13 mouse cellular contexts compared by ENCODE assay signal in genomic region chr12:82340196-82340918, GRCm38 (mm10).
DNase-seq lines count a peak whose midpoint lies in the region; ATAC-seq and TF ChIP-seq lines count a peak whose summit lies in the region.
"Had no signal": no experiment of that assay in that cellular context is flagged by ENCODE, and none has a peak within 500 bp of the region (broad histone marks: within the 10 kb centered on the region; RNA-seq: fewer than 3 reads in every experiment).

No protein-coding gene starts in this region.

- no peak for DNase-seq in heart, adult 2 months
- DNase-seq in lung, adult 18-20 months = no peak
- no peak for DNase-seq in embryonic facial prominence, embryonic 14.5 days (ENCODE audit: low spot score)
- DNase-seq in frontal cortex, adult 2 months (ENCODE audit: extremely low spot score in 1 of 2, low spot score in 1 of 2) = no peak

- no peak overlapping the region for H3K27ac ChIP-seq in heart, embryonic 12.5 days (ENCODE audit: poor library complexity, severe bottlenecking)
- H3K27ac ChIP-seq in heart, adult 2 months = no peak overlapping the region
- no peak overlapping the region for H3K27ac ChIP-seq in lung, embryonic 16.5 days (ENCODE audit: low read length)
- no peak overlapping the region for H3K27ac ChIP-seq in embryonic facial prominence, embryonic 14.5 days (replicated peaks; ENCODE audit: low read depth, low read length)
- H3K27ac ChIP-seq in neural tube, embryonic 15.5 days (replicated peaks) = no peak overlapping the region
- H3K27ac ChIP-seq: liver, embryonic 15.5 days; midbrain, embryonic 12.5 days had no signal

- intact Hi-C loops in heart, adult 2 months (cut with DNase I) = no loop called here

- no peak for TF ChIP-seq CTCF in heart, adult 2 months (IDR thresholded peaks at IDR 0.05)

- H3K36me3 ChIP-seq in heart, embryonic 12.5 days = peaks cover 13% of the 10 kb centered on the region
- H3K36me3 ChIP-seq in heart, adult 2 months (ENCODE audit: control insufficient read depth, insufficient read depth, low read length) = no peaks in the 10 kb centered on the region
- peaks cover 2% of the 10 kb centered on the region; the same call in 1 of the 2 replicates for H3K36me3 ChIP-seq in lung, embryonic 16.5 days (ENCODE audit: control insufficient read depth, insufficient read depth, low read length)
- peaks cover 16% of the 10 kb centered on the region for H3K36me3 ChIP-seq in embryonic facial prominence, embryonic 14.5 days (ENCODE audit: control insufficient read depth, insufficient read depth, low read length)
- H3K36me3 ChIP-seq in neural tube, embryonic 15.5 days = no peaks in the 10 kb centered on the region
- H3K36me3 ChIP-seq: liver, embryonic 15.5 days had no signal

- no peak for TF ChIP-seq EP300 in heart, adult 2 months (IDR thresholded peaks at IDR 0.05; ENCODE audit: insufficient read depth, low read depth, low read length)

- no peak for ATAC-seq in heart, embryonic 12.5 days (ENCODE audit: insufficient number of reproducible peaks, low FRiP score)
- no peak for ATAC-seq in lung, embryonic 16.5 days (ENCODE audit: low read depth)
- ATAC-seq in embryonic facial prominence, embryonic 14.5 days (ENCODE audit: low read depth) = no peak
- no peak for ATAC-seq in neural tube, embryonic 15.5 days (ENCODE audit: low FRiP score)
- ATAC-seq in megakaryocyte-erythroid progenitor cell, adult 5-6 weeks (replicated peaks; ENCODE audit: low FRiP score, low TSS enrichment, poor library complexity, severe bottlenecking) = no peak
- ATAC-seq: activated CD4-positive, CD25-positive, alpha-beta regulatory T cell, adult 4 months; CD4-positive, CD25-positive, alpha-beta regulatory T cell, adult 4 months had no signal

- no peaks in the 10 kb centered on the region for H3K9me3 ChIP-seq in heart, embryonic 12.5 days (replicated peaks)
- no peaks in the 10 kb centered on the region for H3K9me3 ChIP-seq in lung, embryonic 16.5 days (ENCODE audit: control insufficient read depth, low read length)
- H3K9me3 ChIP-seq in embryonic facial prominence, embryonic 14.5 days (ENCODE audit: control insufficient read depth, low read length) = no peaks in the 10 kb centered on the region
- H3K9me3 ChIP-seq in neural tube, embryonic 15.5 days (replicated peaks) = no peaks in the 10 kb centered on the region
- H3K9me3 ChIP-seq: kidney, embryonic 15.5 days; liver, embryonic 15.5 days; midbrain, embryonic 12.5 days had no signal

- H3K27me3 ChIP-seq in heart, embryonic 12.5 days (replicated peaks) = no peaks in the 10 kb centered on the region
- H3K27me3 ChIP-seq in heart, adult 2 months (ENCODE audit: control insufficient read depth, insufficient read depth, low read length) = no peaks in the 10 kb centered on the region
- no peaks in the 10 kb centered on the region for H3K27me3 ChIP-seq in lung, embryonic 16.5 days (ENCODE audit: control insufficient read depth, insufficient read depth, low read depth, low read length)
- H3K27me3 ChIP-seq in embryonic facial prominence, embryonic 14.5 days (replicated peaks; ENCODE audit: control insufficient read depth, insufficient read depth, low read length) = no peaks in the 10 kb centered on the region
- H3K27me3 ChIP-seq in neural tube, embryonic 15.5 days (replicated peaks) = no peaks in the 10 kb centered on the region
- H3K27me3 ChIP-seq: kidney, embryonic 15.5 days; liver, embryonic 15.5 days; midbrain, embryonic 12.5 days had no signal

- no peaks in the 10 kb centered on the region for H3K79me2 ChIP-seq in heart, adult 2 months (replicated peaks; ENCODE audit: control insufficient read depth, insufficient read depth, low read length)

- TF ChIP-seq POLR2A in heart, adult 2 months (IDR thresholded peaks at IDR 0.05; ENCODE audit: insufficient read depth, low read depth, low read length) = no peak

- 79% methylated on average over 6 of the region's 6 CpGs for WGBS in heart, embryonic 12.5 days
- 81% methylated on average over 6 of the region's 6 CpGs for WGBS in heart, adult 2 months
- 70% methylated on average over 6 of the region's 6 CpGs for WGBS in lung, embryonic 16.5 days
- WGBS in embryonic facial prominence, embryonic 14.5 days = 70% methylated on average over 6 of the region's 6 CpGs
- WGBS in neural tube, embryonic 15.5 days = 82% methylated on average over 6 of the region's 6 CpGs

- no peak overlapping the region for H3K9ac ChIP-seq in heart, embryonic 12.5 days
- no peak overlapping the region for H3K9ac ChIP-seq in heart, adult 2 months (ENCODE audit: low read depth, low read length)
- no peak overlapping the region for H3K9ac ChIP-seq in lung, embryonic 16.5 days (ENCODE audit: low read length)
- H3K9ac ChIP-seq in embryonic facial prominence, embryonic 14.5 days (ENCODE audit: low read depth, low read length) = no peak overlapping the region
- H3K9ac ChIP-seq in neural tube, embryonic 15.5 days (replicated peaks) = no peak overlapping the region
- H3K9ac ChIP-seq: kidney, embryonic 15.5 days; liver, embryonic 15.5 days; midbrain, embryonic 12.5 days had no signal

- peaks cover 22% of the 10 kb centered on the region for H3K4me1 ChIP-seq in heart, embryonic 12.5 days (replicated peaks)
- no peaks in the 10 kb centered on the region for H3K4me1 ChIP-seq in heart, adult 2 months (ENCODE audit: control insufficient read depth, insufficient read depth, low read length)
- peaks cover 4% of the 10 kb centered on the region; the same call in 1 of the 2 replicates for H3K4me1 ChIP-seq in lung, embryonic 16.5 days (replicated peaks; ENCODE audit: control insufficient read depth, insufficient read depth, low read length)
- H3K4me1 ChIP-seq in embryonic facial prominence, embryonic 14.5 days (ENCODE audit: control insufficient read depth, insufficient read depth, low read length) = peaks cover 10% of the 10 kb centered on the region
- peaks cover 14% of the 10 kb centered on the region for H3K4me1 ChIP-seq in neural tube, embryonic 15.5 days
- H3K4me1 ChIP-seq: liver, embryonic 15.5 days had no signal

- peak overlapping the region; percentile 68 for H3K4me2 ChIP-seq in heart, embryonic 12.5 days
- H3K4me2 ChIP-seq in lung, embryonic 16.5 days (ENCODE audit: low read depth, low read length) = peak overlapping the region; percentile 49
- H3K4me2 ChIP-seq in embryonic facial prominence, embryonic 14.5 days (ENCODE audit: low read depth, low read length) = peak overlapping the region; percentile 56; the same call in 1 of the 2 replicates
- H3K4me2 ChIP-seq in neural tube, embryonic 15.5 days = peak overlapping the region; percentile 55
- H3K4me2 ChIP-seq: liver, embryonic 15.5 days had no signal

- no peak overlapping the region for H3K4me3 ChIP-seq in heart, embryonic 12.5 days
- no peak overlapping the region for H3K4me3 ChIP-seq in heart, adult 2 months
- H3K4me3 ChIP-seq in lung, embryonic 16.5 days (ENCODE audit: low read length) = no peak overlapping the region
- peak overlapping the region; percentile 23; the same call in 1 of the 2 replicates for H3K4me3 ChIP-seq in embryonic facial prominence, embryonic 14.5 days (ENCODE audit: low read depth, low read length)
- no peak overlapping the region for H3K4me3 ChIP-seq in neural tube, embryonic 15.5 days (replicated peaks)
- H3K4me3 ChIP-seq: liver, embryonic 15.5 days had no signal
